Mouse (Mus musculus) gastrocnemius, adult 2 months (tissue): ENCODE results near the gene Gng10. TPM values are rescaled to one million over a fixed set of nuclear protein-coding genes. Genes with fewer than 3 reads are reported as not detected.

Source experiments
- DNase-seq: peaks from one replicate; pipeline ENCODE4 v3.0.0; 2022
- H3K27ac ChIP-seq: fragments of 200-600 bp; 2 replicates; pipeline ENCODE4 v1.8.1; 2022; ENCODE audit warnings: mild to moderate bottlenecking
- H3K4me3 ChIP-seq: fragments of 200-600 bp; 2 replicates; pipeline ENCODE4 v1.8.1; 2022; ENCODE audit warnings: mild to moderate bottlenecking, moderate library complexity
- CTCF ChIP-seq: fragments of 200-600 bp; IDR thresholded peaks from 2 replicates; pipeline ENCODE4 v1.8.1; 2022; ENCODE audit warnings: antibody characterized with exemption, mild to moderate bottlenecking, moderate library complexity
- intact Hi-C: fragments of 180-260 bp; cut with DNase I; formaldehyde crosslinking; loops from one replicate; pipeline ENCODE4 v1.15.1; 2025
- total RNA-seq, 2 experiments: library from RNA; stranded (reverse); gene quantifications; 2 replicates each; pipeline ENCODE4 v1.2.3; 2021

Gng10 gene
- total RNA-seq, 2 experiments from 2014 or later = 5.2 to 6.7 TPM

- peak overlapping the region; percentile 87 for H3K4me3 ChIP-seq
- TF ChIP-seq CTCF = no peak
- peak overlapping the region; percentile 84 for H3K27ac ChIP-seq
- intact Hi-C loops = loop anchor here (1.0 to 5.0 kb wide), 2 partner anchors 34 to 51 kb away; partner anchors contain the start of gene Gm20503
- no peak for DNase-seq
These were observed 980 bp downstream of the Gng10 start for GRCm38 (mm10) chr4:59035786-59036350.

GRCm38 (mm10) chr4:59036490-59037127 is 1.7 kb downstream of the Gng10 start:
- TF ChIP-seq CTCF = peak; percentile 92
- DNase-seq = peak; percentile 78
- H3K27ac ChIP-seq = peak overlapping the region; percentile 44
- intact Hi-C loops = loop anchor here (5.0 kb wide), 1 partner anchor 34 kb away; the partner anchor contains the start of gene Gm20503
- peak overlapping the region; percentile 87 for H3K4me3 ChIP-seq

GRCm38 (mm10) chr4:59037525-59037924 is 2.6 kb downstream of the Gng10 start:
- no peak overlapping the region for H3K27ac ChIP-seq
- no peak for TF ChIP-seq CTCF
- intact Hi-C loops = loop anchor here (5.0 kb wide), 1 partner anchor 35 kb away; the partner anchor contains the start of gene Gm20503
- no peak for DNase-seq
- no peak overlapping the region for H3K4me3 ChIP-seq

GRCm38 (mm10) chr4:59040397-59041287 is 5.8 kb downstream of the Gng10 start:
- Histone ChIP-seq H3K27ac (no peak overlapping the region), H3K4me3 (no peak overlapping the region)
- intact Hi-C loops = no loop called here
- TF ChIP-seq CTCF = no peak
- DNase-seq = no peak

GRCm38 (mm10) chr4:59043074-59043473 is 8.2 kb downstream of the Gng10 start:
- no peak for DNase-seq
- intact Hi-C loops = no loop called here
- no peak for TF ChIP-seq CTCF
- Histone ChIP-seq H3K4me3 (no peak overlapping the region), H3K27ac (no peak overlapping the region)

- Histone ChIP-seq H3K4me3 (no peak overlapping the region), H3K27ac (no peak overlapping the region)
- DNase-seq = no peak
- intact Hi-C loops = no loop called here
- no peak for TF ChIP-seq CTCF
These were observed 9.0 kb downstream of the Gng10 start for GRCm38 (mm10) chr4:59043891-59044290.

- TF ChIP-seq CTCF = no peak
- no peak for DNase-seq
- H3K27ac ChIP-seq = no peak overlapping the region
- H3K4me3 ChIP-seq = no peak overlapping the region
- intact Hi-C loops = no loop called here
These were observed 12.3 kb downstream of the Gng10 start for GRCm38 (mm10) chr4:59047222-59047621.

- no peak for TF ChIP-seq CTCF
- no peak for DNase-seq
- no peak overlapping the region for H3K27ac ChIP-seq
- intact Hi-C loops = no loop called here
- no peak overlapping the region for H3K4me3 ChIP-seq
These were observed 16.2 kb downstream of the Gng10 start for GRCm38 (mm10) chr4:59051081-59051480.

GRCm38 (mm10) chr4:59057929-59058328 is 23.0 kb downstream of the Gng10 start:
- Histone ChIP-seq H3K4me3 (no peak overlapping the region), H3K27ac (no peak overlapping the region)
- TF ChIP-seq CTCF = no peak
- intact Hi-C loops = no loop called here
- DNase-seq = no peak

GRCm38 (mm10) chr4:59062526-59062925 is 27.6 kb downstream of the Gng10 start:
- no peak overlapping the region for H3K27ac ChIP-seq
- intact Hi-C loops = no loop called here
- no peak for DNase-seq
- no peak overlapping the region for H3K4me3 ChIP-seq
- no peak for TF ChIP-seq CTCF

- H3K27ac ChIP-seq = no peak overlapping the region
- no peak for TF ChIP-seq CTCF
- DNase-seq = no peak
- H3K4me3 ChIP-seq = no peak overlapping the region
- intact Hi-C loops = no loop called here
These were observed 34.4 kb downstream of the Gng10 start for GRCm38 (mm10) chr4:59069276-59069675.

- DNase-seq = no peak
- intact Hi-C loops = no loop called here
- no peak overlapping the region for H3K4me3 ChIP-seq
- H3K27ac ChIP-seq = no peak overlapping the region
- no peak for TF ChIP-seq CTCF
These were observed 48.5 kb downstream of the Gng10 start for GRCm38 (mm10) chr4:59083430-59083829.

- no peak overlapping the region for H3K27ac ChIP-seq
- intact Hi-C loops = no loop called here
- no peak for DNase-seq
- H3K4me3 ChIP-seq = no peak overlapping the region
- TF ChIP-seq CTCF = no peak
These were observed 54.5 kb downstream of the Gng10 start for GRCm38 (mm10) chr4:59089391-59089790.

Other genes starting within 250 kb of the Gng10 start
- under 1 TPM in 1 of 2 experiments, not detected in 1; 0.11 TPM for gene Olfr267, start 247.4 kb upstream of the Gng10 start, total RNA-seq
- gene Ecpas, start 122.3 kb upstream of the Gng10 start, total RNA-seq = 100 to 1,000 TPM; 283 to 349 TPM
- gene Zkscan16, start 91.5 kb upstream of the Gng10 start, total RNA-seq = not detected
- 1 to 10 TPM in 1 of 2 experiments, under 1 TPM in 1; 0.84 to 1.7 TPM for gene Ptgr1, start 48.0 kb upstream of the Gng10 start, total RNA-seq
- gene Dnajc25, start 40.0 kb upstream of the Gng10 start, total RNA-seq = 10 to 100 TPM; 10.8 to 12.4 TPM
- 1 to 10 TPM in 1 of 2 experiments, under 1 TPM in 1; 0.46 to 1.7 TPM for gene Gm20503, start 31.9 kb upstream of the Gng10 start, total RNA-seq
- gene AI481877, start 103.9 kb downstream of the Gng10 start, total RNA-seq = not detected
- 1 to 10 TPM; 7.6 to 9.1 TPM for gene Ugcg, start 154.2 kb downstream of the Gng10 start, total RNA-seq